Mouse (Mus musculus): ENCODE measurements around the gene BC067074. TPM values are rescaled to one million over a fixed set of nuclear protein-coding genes. Genes with fewer than 3 reads are reported as not detected.

Gene BC067074
- polyA plus RNA-seq, 1 experiment, result 1.7 TPM

- no peak for TF ChIP-seq USF1 (IDR thresholded peaks at IDR 0.05; ENCODE audit: low read depth)
- no peak for TF ChIP-seq POLR2A (IDR thresholded peaks at IDR 0.05; ENCODE audit: insufficient read length, low read depth)
- TF ChIP-seq MYOG (IDR thresholded peaks at IDR 0.05; ENCODE audit: control insufficient read depth in 1 of 3, insufficient read depth in 1 of 3, insufficient read length in 2 of 3, low read depth in 2 of 3), result no peak
- no peak for TF ChIP-seq MAX (IDR thresholded peaks at IDR 0.05; ENCODE audit: low read depth)
- TF ChIP-seq TCF12 (IDR thresholded peaks at IDR 0.05; ENCODE audit: insufficient read depth, poor library complexity, severe bottlenecking), result no peak
- no peak for TF ChIP-seq MYOD1 (IDR thresholded peaks at IDR 0.05; ENCODE audit: control insufficient read depth in 1 of 3, insufficient read length in 2 of 3, low read depth in 2 of 3)
- TF ChIP-seq CEBPB (IDR thresholded peaks at IDR 0.05; ENCODE audit: insufficient read depth, poor library complexity, severe bottlenecking), result no peak
- no peak for TF ChIP-seq SRF (IDR thresholded peaks at IDR 0.05; ENCODE audit: control insufficient read depth, insufficient read length, low read depth)
- no peak for TF ChIP-seq POLR2AphosphoS2 (IDR thresholded peaks at IDR 0.05; ENCODE audit: insufficient read length, low read depth)
- TF ChIP-seq TCF3 (IDR thresholded peaks at IDR 0.05; ENCODE audit: insufficient read length, low read depth), result no peak
- TF ChIP-seq E2F4 (IDR thresholded peaks at IDR 0.05; ENCODE audit: insufficient read depth), result no peak
- H3ac ChIP-seq (ENCODE audit: control insufficient read depth, insufficient read length), result no peak overlapping the region
- H3K27me3 ChIP-seq (ENCODE audit: control insufficient read depth, insufficient read depth, insufficient read length), result no peaks in the 10 kb centered on the region
- H3K4me3 ChIP-seq, result no peak overlapping the region
- H3K79me2 ChIP-seq (ENCODE audit: control insufficient read depth, insufficient read depth), result no peaks in the 10 kb centered on the region
- H3K4me2 ChIP-seq (ENCODE audit: low read depth), result no peak overlapping the region
- H3K36me3 ChIP-seq (ENCODE audit: control insufficient read depth, insufficient read depth), result no peaks in the 10 kb centered on the region
These were observed 60.6 kb downstream of the BC067074 start for GRCm38 (mm10) chr13:113353546-113353945.

- Histone ChIP-seq H3K27me3 (ENCODE audit: control insufficient read depth, insufficient read depth, insufficient read length) (no peaks in the 10 kb centered on the region), H3K4me2 (ENCODE audit: low read depth) (no peak overlapping the region), H3K79me2 (ENCODE audit: control insufficient read depth, insufficient read depth) (no peaks in the 10 kb centered on the region), H3ac (ENCODE audit: control insufficient read depth, insufficient read length) (no peak overlapping the region), H3K4me3 (no peak overlapping the region), H3K36me3 (ENCODE audit: control insufficient read depth, insufficient read depth) (no peaks in the 10 kb centered on the region)
- TF ChIP-seq TCF3 (IDR thresholded peaks at IDR 0.05; ENCODE audit: insufficient read length, low read depth) (no peak), E2F4 (IDR thresholded peaks at IDR 0.05; ENCODE audit: insufficient read depth) (no peak), REST (IDR thresholded peaks at IDR 0.05; ENCODE audit: insufficient read depth, insufficient read length) (no peak), MYOG (IDR thresholded peaks at IDR 0.05; ENCODE audit: control insufficient read depth in 1 of 3, insufficient read depth in 1 of 3, insufficient read length in 2 of 3, low read depth in 2 of 3) (no peak), USF1 (IDR thresholded peaks at IDR 0.05; ENCODE audit: low read depth) (no peak)
These were observed 61.0 kb downstream of the BC067074 start for GRCm38 (mm10) chr13:113353955-113354354.

- no peak overlapping the region for H3ac ChIP-seq (ENCODE audit: control insufficient read depth, insufficient read length)
- no peaks in the 10 kb centered on the region for H3K27me3 ChIP-seq (ENCODE audit: control insufficient read depth, insufficient read depth, insufficient read length)
- H3K36me3 ChIP-seq (ENCODE audit: control insufficient read depth, insufficient read depth), result no peaks in the 10 kb centered on the region
- TF ChIP-seq POLR2A (IDR thresholded peaks at IDR 0.05; ENCODE audit: insufficient read length, low read depth), result no peak
- no peak for TF ChIP-seq TCF3 (IDR thresholded peaks at IDR 0.05; ENCODE audit: insufficient read length, low read depth)
- no peak for TF ChIP-seq E2F4 (IDR thresholded peaks at IDR 0.05; ENCODE audit: insufficient read depth)
- TF ChIP-seq CEBPB (IDR thresholded peaks at IDR 0.05; ENCODE audit: insufficient read depth, poor library complexity, severe bottlenecking), result no peak
- TF ChIP-seq POLR2AphosphoS2 (IDR thresholded peaks at IDR 0.05; ENCODE audit: insufficient read length, low read depth), result no peak
- TF ChIP-seq MYOD1 (IDR thresholded peaks at IDR 0.05; ENCODE audit: control insufficient read depth in 1 of 3, insufficient read length in 2 of 3, low read depth in 2 of 3), result no peak
- no peak for TF ChIP-seq MAX (IDR thresholded peaks at IDR 0.05; ENCODE audit: low read depth)
- no peak for TF ChIP-seq TCF12 (IDR thresholded peaks at IDR 0.05; ENCODE audit: insufficient read depth, poor library complexity, severe bottlenecking)
- TF ChIP-seq REST (IDR thresholded peaks at IDR 0.05; ENCODE audit: insufficient read depth, insufficient read length), result no peak
- no peak for TF ChIP-seq MYOG (IDR thresholded peaks at IDR 0.05; ENCODE audit: control insufficient read depth in 1 of 3, insufficient read depth in 1 of 3, insufficient read length in 2 of 3, low read depth in 2 of 3)
- no peak for TF ChIP-seq USF1 (IDR thresholded peaks at IDR 0.05; ENCODE audit: low read depth)
- TF ChIP-seq SRF (IDR thresholded peaks at IDR 0.05; ENCODE audit: control insufficient read depth, insufficient read length, low read depth), result no peak
- H3K79me2 ChIP-seq (ENCODE audit: control insufficient read depth, insufficient read depth), result no peaks in the 10 kb centered on the region
- no peak overlapping the region for H3K4me2 ChIP-seq (ENCODE audit: low read depth)
- H3K4me3 ChIP-seq, result no peak overlapping the region
These were observed 62.1 kb downstream of the BC067074 start for GRCm38 (mm10) chr13:113355022-113355421.

- Histone ChIP-seq H3ac (ENCODE audit: control insufficient read depth, insufficient read length) (no peak overlapping the region), H3K4me2 (ENCODE audit: low read depth) (no peak overlapping the region), H3K4me3 (no peak overlapping the region), H3K27me3 (ENCODE audit: control insufficient read depth, insufficient read depth, insufficient read length) (no peaks in the 10 kb centered on the region), H3K79me2 (ENCODE audit: control insufficient read depth, insufficient read depth) (no peaks in the 10 kb centered on the region), H3K36me3 (ENCODE audit: control insufficient read depth, insufficient read depth) (no peaks in the 10 kb centered on the region)
- TF ChIP-seq POLR2AphosphoS2 (IDR thresholded peaks at IDR 0.05; ENCODE audit: insufficient read length, low read depth), result no peak
- TF ChIP-seq POLR2A (IDR thresholded peaks at IDR 0.05; ENCODE audit: insufficient read length, low read depth), result no peak
- no peak for TF ChIP-seq SRF (IDR thresholded peaks at IDR 0.05; ENCODE audit: control insufficient read depth, insufficient read length, low read depth)
- no peak for TF ChIP-seq MYOD1 (IDR thresholded peaks at IDR 0.05; ENCODE audit: control insufficient read depth in 1 of 3, insufficient read length in 2 of 3, low read depth in 2 of 3)
- TF ChIP-seq TCF3 (IDR thresholded peaks at IDR 0.05; ENCODE audit: insufficient read length, low read depth), result no peak
- TF ChIP-seq TCF12 (IDR thresholded peaks at IDR 0.05; ENCODE audit: insufficient read depth, poor library complexity, severe bottlenecking), result no peak
- no peak for TF ChIP-seq USF1 (IDR thresholded peaks at IDR 0.05; ENCODE audit: low read depth)
These were observed 64.6 kb downstream of the BC067074 start for GRCm38 (mm10) chr13:113357438-113358144.

DNA sequence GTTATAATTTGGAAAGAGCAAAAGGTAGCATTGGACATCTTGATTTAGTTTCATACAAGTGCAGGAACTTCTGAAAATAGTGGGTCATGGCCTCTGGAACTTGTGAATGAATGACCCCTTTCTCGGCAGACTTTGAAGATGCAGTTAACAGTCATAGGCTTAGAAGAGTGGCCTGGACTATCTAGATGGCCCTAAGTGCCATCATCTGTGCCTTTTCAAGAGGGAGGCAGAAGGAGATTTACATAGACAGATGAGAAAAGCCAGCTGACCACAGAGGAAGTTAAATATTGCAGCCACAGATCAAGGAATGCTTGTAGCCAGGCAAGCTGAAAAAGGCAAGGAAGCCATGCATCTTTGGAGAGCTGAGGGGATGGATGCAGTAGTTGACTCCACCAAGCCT, 66.7 kb downstream of the BC067074 start:
- no peaks in the 10 kb centered on the region for H3K36me3 ChIP-seq (ENCODE audit: control insufficient read depth, insufficient read depth)
- no peak for TF ChIP-seq CEBPB (IDR thresholded peaks at IDR 0.05; ENCODE audit: insufficient read depth, poor library complexity, severe bottlenecking)
- TF ChIP-seq MAX (IDR thresholded peaks at IDR 0.05; ENCODE audit: low read depth), result no peak
- no peak for TF ChIP-seq POLR2AphosphoS2 (IDR thresholded peaks at IDR 0.05; ENCODE audit: insufficient read length, low read depth)
- no peak for TF ChIP-seq USF1 (IDR thresholded peaks at IDR 0.05; ENCODE audit: low read depth)
- TF ChIP-seq SRF (IDR thresholded peaks at IDR 0.05; ENCODE audit: control insufficient read depth, insufficient read length, low read depth), result no peak
- TF ChIP-seq E2F4 (IDR thresholded peaks at IDR 0.05; ENCODE audit: insufficient read depth), result no peak
- TF ChIP-seq TCF12 (IDR thresholded peaks at IDR 0.05; ENCODE audit: insufficient read depth, poor library complexity, severe bottlenecking), result no peak
- TF ChIP-seq MYOG (IDR thresholded peaks at IDR 0.05; ENCODE audit: control insufficient read depth in 1 of 3, insufficient read depth in 1 of 3, insufficient read length in 2 of 3, low read depth in 2 of 3), result no peak
- TF ChIP-seq TCF3 (IDR thresholded peaks at IDR 0.05; ENCODE audit: insufficient read length, low read depth), result no peak
- TF ChIP-seq MYOD1 (IDR thresholded peaks at IDR 0.05; ENCODE audit: control insufficient read depth in 1 of 3, insufficient read length in 2 of 3, low read depth in 2 of 3), result no peak
- TF ChIP-seq REST (IDR thresholded peaks at IDR 0.05; ENCODE audit: insufficient read depth, insufficient read length), result no peak
- TF ChIP-seq POLR2A (IDR thresholded peaks at IDR 0.05; ENCODE audit: insufficient read length, low read depth), result no peak
- no peak overlapping the region for H3ac ChIP-seq (ENCODE audit: control insufficient read depth, insufficient read length)
- no peaks in the 10 kb centered on the region for H3K79me2 ChIP-seq (ENCODE audit: control insufficient read depth, insufficient read depth)
- no peak overlapping the region for H3K4me3 ChIP-seq
- no peak overlapping the region for H3K4me2 ChIP-seq (ENCODE audit: low read depth)
- H3K27me3 ChIP-seq (ENCODE audit: control insufficient read depth, insufficient read depth, insufficient read length), result no peaks in the 10 kb centered on the region

Data from myocyte (in vitro differentiated cells).